Mouse (Mus musculus): ENCODE measurements at regions not wholly inside any gene's neighbourhood (a gene's known extent, or its start where the extent isn't known, plus 50 kb on each side); places are given as distances from the start of the nearest gene placed in this dataset.

- 84% methylated on average over 4 of the region's 4 CpGs for WGBS
- no peak for ATAC-seq (ENCODE audit: insufficient number of reproducible peaks, low FRiP score, low TSS enrichment, low read depth)
- Histone ChIP-seq H3K9ac (ENCODE audit: low read length) (no peak overlapping the region), H3K27ac (replicated peaks; ENCODE audit: low read depth, low read length) (no peak overlapping the region), H3K4me3 (ENCODE audit: low read depth, low read length) (no peak overlapping the region), H3K36me3 (ENCODE audit: control insufficient read depth, insufficient read depth, low read length) (no peaks in the 10 kb centered on the region), H3K27me3 (ENCODE audit: control insufficient read depth, insufficient read depth, low read length) (no peaks in the 10 kb centered on the region), H3K4me2 (ENCODE audit: low read depth, severe bottlenecking) (no peak overlapping the region), H3K9me3 (ENCODE audit: control insufficient read depth, low read length) (no peaks in the 10 kb centered on the region), H3K4me1 (ENCODE audit: control insufficient read depth, insufficient read depth, low read length) (0 out of 2 replicates have a peak, but pooled peaks cover 6% of the 10 kb centered on the region)
- DNase-seq (ENCODE audit: low spot score): no peak
Observed at GRCm38 (mm10) chr8:9029156-9029555, 338.8 kb upstream of the Arglu1 start.

- H3K27me3 ChIP-seq (ENCODE audit: control insufficient read depth, insufficient read depth, low read length): no peaks in the 10 kb centered on the region
- H3K27ac ChIP-seq (replicated peaks; ENCODE audit: low read depth, low read length): no peak overlapping the region
- H3K4me3 ChIP-seq (ENCODE audit: low read depth, low read length): no peak overlapping the region
- ATAC-seq (ENCODE audit: insufficient number of reproducible peaks, low FRiP score, low TSS enrichment, low read depth): no peak
- no peaks in the 10 kb centered on the region for H3K36me3 ChIP-seq (ENCODE audit: control insufficient read depth, insufficient read depth, low read length)
- H3K4me2 ChIP-seq (ENCODE audit: low read depth, severe bottlenecking): no peak overlapping the region
- 38% methylated on average over 4 of the region's 4 CpGs for WGBS
- no peak for DNase-seq (ENCODE audit: low spot score)
- H3K9ac ChIP-seq (ENCODE audit: low read length): no peak overlapping the region
- no peaks in the 10 kb centered on the region for H3K9me3 ChIP-seq (ENCODE audit: control insufficient read depth, low read length)
- H3K4me1 ChIP-seq (ENCODE audit: control insufficient read depth, insufficient read depth, low read length): 0 out of 2 replicates have a peak, but pooled peaks cover 6% of the 10 kb centered on the region
Observed at GRCm38 (mm10) chr8:9027672-9028071, 337.4 kb upstream of the Arglu1 start.

GRCm38 (mm10) chr8:9025872-9026271 lies 335.6 kb upstream of the Arglu1 start:
- H3K9ac ChIP-seq (ENCODE audit: low read length): no peak overlapping the region
- H3K27me3 ChIP-seq (ENCODE audit: control insufficient read depth, insufficient read depth, low read length): no peaks in the 10 kb centered on the region
- no peak overlapping the region for H3K27ac ChIP-seq (replicated peaks; ENCODE audit: low read depth, low read length)
- 0 out of 2 replicates have a peak, but pooled peaks cover 6% of the 10 kb centered on the region for H3K4me1 ChIP-seq (ENCODE audit: control insufficient read depth, insufficient read depth, low read length)
- H3K4me2 ChIP-seq (ENCODE audit: low read depth, severe bottlenecking): no peak overlapping the region
- H3K4me3 ChIP-seq (ENCODE audit: low read depth, low read length): no peak overlapping the region
- ATAC-seq (ENCODE audit: insufficient number of reproducible peaks, low FRiP score, low TSS enrichment, low read depth) (no peak), DNase-seq (ENCODE audit: low spot score) (no peak)
- H3K36me3 ChIP-seq (ENCODE audit: control insufficient read depth, insufficient read depth, low read length): no peaks in the 10 kb centered on the region
- H3K9me3 ChIP-seq (ENCODE audit: control insufficient read depth, low read length): no peaks in the 10 kb centered on the region
- WGBS: 65% methylated on average over 3 of the region's 3 CpGs

- Histone ChIP-seq H3K9me3 (ENCODE audit: control insufficient read depth, low read length) (no peaks in the 10 kb centered on the region), H3K4me1 (ENCODE audit: control insufficient read depth, insufficient read depth, low read length) (0 out of 2 replicates have a peak, but pooled peaks cover 6% of the 10 kb centered on the region), H3K27ac (replicated peaks; ENCODE audit: low read depth, low read length) (no peak overlapping the region), H3K4me3 (ENCODE audit: low read depth, low read length) (no peak overlapping the region), H3K9ac (ENCODE audit: low read length) (no peak overlapping the region), H3K36me3 (ENCODE audit: control insufficient read depth, insufficient read depth, low read length) (no peaks in the 10 kb centered on the region), H3K27me3 (ENCODE audit: control insufficient read depth, insufficient read depth, low read length) (no peaks in the 10 kb centered on the region), H3K4me2 (ENCODE audit: low read depth, severe bottlenecking) (no peak overlapping the region)
- 61% methylated on average over 3 of the region's 3 CpGs for WGBS
- DNase-seq (ENCODE audit: low spot score): no peak
- ATAC-seq (ENCODE audit: insufficient number of reproducible peaks, low FRiP score, low TSS enrichment, low read depth): no peak
Observed at GRCm38 (mm10) chr8:9025378-9025777, 335.1 kb upstream of the Arglu1 start.

- H3K9ac ChIP-seq (ENCODE audit: low read length): no peak overlapping the region
- no peaks in the 10 kb centered on the region for H3K4me1 ChIP-seq (ENCODE audit: control insufficient read depth, insufficient read depth, low read length)
- H3K4me2 ChIP-seq (ENCODE audit: low read depth, severe bottlenecking): no peak overlapping the region
- no peak overlapping the region for H3K27ac ChIP-seq (replicated peaks; ENCODE audit: low read depth, low read length)
- ATAC-seq (ENCODE audit: insufficient number of reproducible peaks, low FRiP score, low TSS enrichment, low read depth) (no peak), DNase-seq (ENCODE audit: low spot score) (no peak)
- H3K4me3 ChIP-seq (ENCODE audit: low read depth, low read length): no peak overlapping the region
- no peaks in the 10 kb centered on the region for H3K9me3 ChIP-seq (ENCODE audit: control insufficient read depth, low read length)
- H3K27me3 ChIP-seq (ENCODE audit: control insufficient read depth, insufficient read depth, low read length): no peaks in the 10 kb centered on the region
- no peaks in the 10 kb centered on the region for H3K36me3 ChIP-seq (ENCODE audit: control insufficient read depth, insufficient read depth, low read length)
- WGBS: 85% methylated on average over 2 of the region's 2 CpGs
Observed at GRCm38 (mm10) chr8:9020744-9021143, 330.4 kb upstream of the Arglu1 start.

GRCm38 (mm10) chr8:9020180-9020579 lies 329.9 kb upstream of the Arglu1 start:
- H3K9me3 ChIP-seq (ENCODE audit: control insufficient read depth, low read length): no peaks in the 10 kb centered on the region
- no peaks in the 10 kb centered on the region for H3K4me1 ChIP-seq (ENCODE audit: control insufficient read depth, insufficient read depth, low read length)
- no peak overlapping the region for H3K4me2 ChIP-seq (ENCODE audit: low read depth, severe bottlenecking)
- no peaks in the 10 kb centered on the region for H3K27me3 ChIP-seq (ENCODE audit: control insufficient read depth, insufficient read depth, low read length)
- H3K9ac ChIP-seq (ENCODE audit: low read length): no peak overlapping the region
- WGBS: 87% methylated on average over 3 of the region's 3 CpGs
- DNase-seq (ENCODE audit: low spot score) (no peak), ATAC-seq (ENCODE audit: insufficient number of reproducible peaks, low FRiP score, low TSS enrichment, low read depth) (no peak)
- H3K27ac ChIP-seq (replicated peaks; ENCODE audit: low read depth, low read length): no peak overlapping the region
- no peaks in the 10 kb centered on the region for H3K36me3 ChIP-seq (ENCODE audit: control insufficient read depth, insufficient read depth, low read length)
- H3K4me3 ChIP-seq (ENCODE audit: low read depth, low read length): no peak overlapping the region

- 51% methylated on average over 3 of the region's 3 CpGs for WGBS
Observed at GRCm38 (mm10) chr8:9011785-9012510, 321.6 kb upstream of the Arglu1 start.

GRCm38 (mm10) chr8:9008006-9008780 lies 317.9 kb upstream of the Arglu1 start:
- Histone ChIP-seq H3K4me1 (ENCODE audit: control insufficient read depth, insufficient read depth, low read length) (no peaks in the 10 kb centered on the region), H3K27me3 (ENCODE audit: control insufficient read depth, insufficient read depth, low read length) (no peaks in the 10 kb centered on the region), H3K9me3 (ENCODE audit: control insufficient read depth, low read length) (no peaks in the 10 kb centered on the region), H3K9ac (ENCODE audit: low read length) (no peak overlapping the region), H3K4me3 (ENCODE audit: low read depth, low read length) (no peak overlapping the region), H3K36me3 (ENCODE audit: control insufficient read depth, insufficient read depth, low read length) (no peaks in the 10 kb centered on the region), H3K4me2 (ENCODE audit: low read depth, severe bottlenecking) (no peak overlapping the region), H3K27ac (replicated peaks; ENCODE audit: low read depth, low read length) (no peak overlapping the region)
- WGBS: 84% methylated on average over 11 of the region's 11 CpGs
- DNase-seq (ENCODE audit: low spot score): no peak
- ATAC-seq (ENCODE audit: insufficient number of reproducible peaks, low FRiP score, low TSS enrichment, low read depth): no peak

More at GRCm38 (mm10) chr8:9011785-9012510, 321.6 kb upstream of the Arglu1 start:
- Histone ChIP-seq H3K36me3 (ENCODE audit: control insufficient read depth, insufficient read depth, low read length) (no peaks in the 10 kb centered on the region), H3K27ac (replicated peaks; ENCODE audit: low read depth, low read length) (no peak overlapping the region), H3K27me3 (ENCODE audit: control insufficient read depth, insufficient read depth, low read length) (no peaks in the 10 kb centered on the region), H3K9me3 (ENCODE audit: control insufficient read depth, low read length) (no peaks in the 10 kb centered on the region), H3K9ac (ENCODE audit: low read length) (no peak overlapping the region), H3K4me3 (ENCODE audit: low read depth, low read length) (no peak overlapping the region), H3K4me1 (ENCODE audit: control insufficient read depth, insufficient read depth, low read length) (no peaks in the 10 kb centered on the region), H3K4me2 (ENCODE audit: low read depth, severe bottlenecking) (no peak overlapping the region)
- ATAC-seq (ENCODE audit: insufficient number of reproducible peaks, low FRiP score, low TSS enrichment, low read depth): no peak
- no peak for DNase-seq (ENCODE audit: low spot score)
